Mouse (Mus musculus): ENCODE measurements around the gene Coro7. TPM values are rescaled to one million over a fixed set of nuclear protein-coding genes. Genes with fewer than 3 reads are reported as not detected.
"Not testable (repeated sequence)": the region's sequence is repeated elsewhere in the genome, so short reads cannot be mapped to it uniquely, and the experiment has no call there.

Gene Coro7
- polyA plus RNA-seq, 1 experiment from 2014 or later, result 27.2 TPM

- ATAC-seq (ENCODE audit: low FRiP score), result peak; percentile 89
- under 1% methylated on average over 54 of the region's 54 CpGs for WGBS
- Histone ChIP-seq H3K9ac (peak overlapping the region; percentile 90), H3K36me3 (replicated peaks; ENCODE audit: control insufficient read depth, insufficient read depth) (peaks cover 18% of the 10 kb centered on the region), H3K4me1 (replicated peaks; ENCODE audit: control insufficient read depth, insufficient read depth, low read length) (peaks cover 16% of the 10 kb centered on the region), H3K4me2 (replicated peaks) (peak overlapping the region; percentile 89), H3K27ac (peak overlapping the region; percentile 70), H3K9me3 (ENCODE audit: control insufficient read depth, low read length) (no peaks in the 10 kb centered on the region), H3K4me3 (replicated peaks; ENCODE audit: low read length) (peak overlapping the region; percentile 72), H3K27me3 (ENCODE audit: control insufficient read depth, insufficient read depth, low read length) (no peaks in the 10 kb centered on the region)
- DNase-seq (ENCODE audit: low spot score), result peak; percentile 98
Measured at GRCm38 (mm10) chr16:4683581-4684456, 4.2 kb upstream of the Coro7 start.

- DNase-seq (ENCODE audit: low spot score) (no peak), ATAC-seq (ENCODE audit: low FRiP score) (no peak)
- H3K36me3 ChIP-seq (replicated peaks; ENCODE audit: control insufficient read depth, insufficient read depth), result peaks cover 14% of the 10 kb centered on the region
- H3K4me3 ChIP-seq (replicated peaks; ENCODE audit: low read length), result peak overlapping the region; percentile 72
- 36% methylated on average over 9 of the region's 9 CpGs for WGBS
- no peaks in the 10 kb centered on the region for H3K27me3 ChIP-seq (ENCODE audit: control insufficient read depth, insufficient read depth, low read length)
- H3K9ac ChIP-seq, result peak overlapping the region; percentile 90
- peak overlapping the region; percentile 89 for H3K4me2 ChIP-seq (replicated peaks)
- no peaks in the 10 kb centered on the region for H3K9me3 ChIP-seq (ENCODE audit: control insufficient read depth, low read length)
- H3K4me1 ChIP-seq (replicated peaks; ENCODE audit: control insufficient read depth, insufficient read depth, low read length), result peaks cover 20% of the 10 kb centered on the region
- H3K27ac ChIP-seq, result peak overlapping the region; percentile 70
Measured at GRCm38 (mm10) chr16:4683193-4683580, 3.6 kb upstream of the Coro7 start.

DNA sequence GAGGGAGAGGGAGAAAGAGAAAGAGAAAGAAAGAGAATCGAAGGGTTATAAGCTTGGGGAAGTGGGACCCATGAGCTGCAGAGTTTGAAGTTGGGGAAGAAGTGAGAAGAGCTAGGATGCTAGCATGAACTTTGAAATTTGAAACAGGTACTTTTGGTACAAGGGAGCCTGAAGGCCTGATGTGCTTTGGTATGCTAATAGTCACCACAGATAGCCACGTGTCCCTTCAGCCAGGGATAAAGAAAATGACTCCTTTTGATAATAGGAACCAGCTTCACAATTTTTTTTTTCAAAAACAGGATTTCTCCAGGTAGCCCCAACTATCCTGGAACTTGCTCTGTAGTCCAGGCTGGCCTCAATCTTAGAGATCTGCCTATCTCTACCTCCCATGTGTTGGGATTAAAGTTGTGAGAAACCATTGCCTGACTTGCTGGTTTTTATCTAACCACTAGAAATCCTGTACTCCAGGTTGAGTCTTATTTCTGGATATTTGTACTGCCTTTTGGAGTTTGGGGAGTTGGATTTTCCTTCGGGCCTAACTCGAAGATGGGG, 3.1 kb upstream of the Coro7 start:
- DNase-seq (ENCODE audit: low spot score) (no peak), ATAC-seq (ENCODE audit: low FRiP score) (no peak)
- peaks cover 9% of the 10 kb centered on the region for H3K36me3 ChIP-seq (replicated peaks; ENCODE audit: control insufficient read depth, insufficient read depth)
- H3K4me2 ChIP-seq (replicated peaks), result peak overlapping the region; percentile 89
- no peak overlapping the region for H3K9ac ChIP-seq
- H3K9me3 ChIP-seq (ENCODE audit: control insufficient read depth, low read length), result no peaks in the 10 kb centered on the region
- H3K27me3 ChIP-seq (ENCODE audit: control insufficient read depth, insufficient read depth, low read length), result no peaks in the 10 kb centered on the region
- peak overlapping the region; percentile 72; the same call in 1 of the 2 replicates for H3K4me3 ChIP-seq (replicated peaks; ENCODE audit: low read length)
- H3K27ac ChIP-seq, result no peak overlapping the region
- peaks cover 20% of the 10 kb centered on the region for H3K4me1 ChIP-seq (replicated peaks; ENCODE audit: control insufficient read depth, insufficient read depth, low read length)
- 75% methylated on average over 4 of the region's 4 CpGs for WGBS

GRCm38 (mm10) chr16:4680922-4681455, 1.4 kb upstream of the Coro7 start:
- H3K27me3 ChIP-seq (ENCODE audit: control insufficient read depth, insufficient read depth, low read length); DNase-seq (ENCODE audit: low spot score); H3K4me3 ChIP-seq (replicated peaks; ENCODE audit: low read length); H3K27ac ChIP-seq; H3K9ac ChIP-seq; ATAC-seq (ENCODE audit: low FRiP score); H3K9me3 ChIP-seq (ENCODE audit: control insufficient read depth, low read length); H3K36me3 ChIP-seq (replicated peaks; ENCODE audit: control insufficient read depth, insufficient read depth); H3K4me2 ChIP-seq (replicated peaks): not testable (repeated sequence)
- H3K4me1 ChIP-seq (replicated peaks; ENCODE audit: control insufficient read depth, insufficient read depth, low read length), result peaks cover 20% of the 10 kb centered on the region
- WGBS, result 88% methylated on average over 3 of the region's 3 CpGs

DNA sequence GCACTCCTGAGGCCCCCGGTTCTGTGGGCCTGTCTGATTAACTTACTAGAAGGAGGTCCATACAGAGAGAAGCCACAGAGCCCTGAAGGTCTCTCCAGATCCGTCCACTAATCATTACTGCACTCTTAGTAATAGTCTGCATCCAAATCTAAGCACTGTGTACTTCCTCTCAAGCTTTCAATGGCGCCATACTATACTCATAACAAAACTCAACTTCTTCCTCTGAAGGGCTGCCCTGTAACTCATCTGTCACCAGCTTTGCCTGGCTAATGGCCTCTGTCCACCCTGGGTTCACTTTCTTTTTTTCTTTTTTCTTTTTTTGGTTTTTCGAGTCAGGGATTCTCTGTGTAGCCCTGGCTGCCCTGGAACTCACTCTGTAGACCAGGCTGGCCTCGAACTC, 1.5 kb downstream of the Coro7 start:
- Histone ChIP-seq H3K4me1 (replicated peaks; ENCODE audit: control insufficient read depth, insufficient read depth, low read length) (peaks cover 8% of the 10 kb centered on the region), H3K4me2 (replicated peaks) (peak overlapping the region; percentile 95), H3K27ac (no peak overlapping the region), H3K9ac (no peak overlapping the region), H3K4me3 (replicated peaks; ENCODE audit: low read length) (no peak overlapping the region), H3K27me3 (ENCODE audit: control insufficient read depth, insufficient read depth, low read length) (no peaks in the 10 kb centered on the region), H3K9me3 (ENCODE audit: control insufficient read depth, low read length) (no peaks in the 10 kb centered on the region), H3K36me3 (replicated peaks; ENCODE audit: control insufficient read depth, insufficient read depth) (peaks cover 23% of the 10 kb centered on the region)
- 83% methylated on average over 5 of the region's 5 CpGs for WGBS
- DNase-seq (ENCODE audit: low spot score) (no peak), ATAC-seq (ENCODE audit: low FRiP score) (no peak)

- peaks cover 33% of the 10 kb centered on the region for H3K36me3 ChIP-seq (replicated peaks; ENCODE audit: control insufficient read depth, insufficient read depth)
- no peak for DNase-seq (ENCODE audit: low spot score)
- H3K27me3 ChIP-seq (ENCODE audit: control insufficient read depth, insufficient read depth, low read length), result no peaks in the 10 kb centered on the region
- no peak overlapping the region for H3K27ac ChIP-seq
- 96% methylated on average over 5 of the region's 5 CpGs for WGBS
- H3K4me3 ChIP-seq (replicated peaks; ENCODE audit: low read length), result no peak overlapping the region
- H3K4me2 ChIP-seq (replicated peaks), result no peak overlapping the region
- H3K9me3 ChIP-seq (ENCODE audit: control insufficient read depth, low read length), result no peaks in the 10 kb centered on the region
- peaks cover 8% of the 10 kb centered on the region for H3K4me1 ChIP-seq (replicated peaks; ENCODE audit: control insufficient read depth, insufficient read depth, low read length)
- no peak for ATAC-seq (ENCODE audit: low FRiP score)
- no peak overlapping the region for H3K9ac ChIP-seq
Measured at GRCm38 (mm10) chr16:4676836-4677235, 2.7 kb downstream of the Coro7 start.

GRCm38 (mm10) chr16:4674091-4674490, 5.5 kb downstream of the Coro7 start:
- no peaks in the 10 kb centered on the region for H3K27me3 ChIP-seq (ENCODE audit: control insufficient read depth, insufficient read depth, low read length)
- 84% methylated on average over 4 of the region's 4 CpGs for WGBS
- DNase-seq (ENCODE audit: low spot score), result no peak

DNA sequence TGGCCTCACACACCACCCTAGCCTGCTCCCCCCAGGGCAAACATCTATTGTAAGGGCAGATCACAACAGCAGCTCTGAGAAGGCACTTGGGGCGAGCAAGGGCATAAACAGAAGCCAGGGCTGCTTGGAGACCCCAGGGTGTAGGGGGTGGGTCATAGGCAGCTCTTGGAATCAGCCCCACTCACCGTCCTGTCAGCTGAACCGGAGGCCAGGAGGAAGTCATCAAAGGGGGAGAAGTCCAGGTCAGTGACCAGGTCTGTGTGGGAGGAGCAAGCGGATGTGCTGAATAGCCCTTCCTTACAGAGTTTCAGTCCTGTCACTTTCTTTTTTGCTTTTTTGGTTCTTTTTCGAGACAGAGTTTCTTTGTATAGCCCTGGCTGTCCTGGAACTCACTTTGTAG, 9.3 kb downstream of the Coro7 start:
- DNase-seq (ENCODE audit: low spot score), result no peak
- ATAC-seq (ENCODE audit: low FRiP score), result no peak

More at GRCm38 (mm10) chr16:4674091-4674490, 5.5 kb downstream of the Coro7 start:
- Histone ChIP-seq H3K9ac (no peak overlapping the region), H3K36me3 (replicated peaks; ENCODE audit: control insufficient read depth, insufficient read depth) (peaks cover 47% of the 10 kb centered on the region), H3K27ac (no peak overlapping the region), H3K4me3 (replicated peaks; ENCODE audit: low read length) (no peak overlapping the region), H3K9me3 (ENCODE audit: control insufficient read depth, low read length) (no peaks in the 10 kb centered on the region), H3K4me2 (replicated peaks) (no peak overlapping the region), H3K4me1 (replicated peaks; ENCODE audit: control insufficient read depth, insufficient read depth, low read length) (peaks cover 7% of the 10 kb centered on the region)
- ATAC-seq (ENCODE audit: low FRiP score), result no peak

GRCm38 (mm10) chr16:4667190-4667808, 12.3 kb downstream of the Coro7 start:
- Histone ChIP-seq H3K4me1 (replicated peaks; ENCODE audit: control insufficient read depth, insufficient read depth, low read length) (no peaks in the 10 kb centered on the region), H3K4me2 (replicated peaks) (no peak overlapping the region), H3K36me3 (replicated peaks; ENCODE audit: control insufficient read depth, insufficient read depth) (peaks cover 67% of the 10 kb centered on the region), H3K4me3 (replicated peaks; ENCODE audit: low read length) (no peak overlapping the region), H3K27me3 (ENCODE audit: control insufficient read depth, insufficient read depth, low read length) (no peaks in the 10 kb centered on the region), H3K9ac (no peak overlapping the region), H3K9me3 (ENCODE audit: control insufficient read depth, low read length) (no peaks in the 10 kb centered on the region), H3K27ac (no peak overlapping the region)
- WGBS, result 20% methylated on average over 3 of the region's 3 CpGs
- ATAC-seq (ENCODE audit: low FRiP score) (peak; percentile 64; the same call in 1 of the 2 replicates), DNase-seq (ENCODE audit: low spot score) (peak; percentile 98)

More for the DNA sequence above, 9.3 kb downstream of the Coro7 start:
- H3K27ac ChIP-seq, result no peak overlapping the region
- H3K4me2 ChIP-seq (replicated peaks), result no peak overlapping the region
- no peak overlapping the region for H3K9ac ChIP-seq
- WGBS, result 81% methylated on average over 5 of the region's 5 CpGs
- no peaks in the 10 kb centered on the region for H3K4me1 ChIP-seq (replicated peaks; ENCODE audit: control insufficient read depth, insufficient read depth, low read length)
- H3K9me3 ChIP-seq (ENCODE audit: control insufficient read depth, low read length), result no peaks in the 10 kb centered on the region
- no peak overlapping the region for H3K4me3 ChIP-seq (replicated peaks; ENCODE audit: low read length)
- H3K36me3 ChIP-seq (replicated peaks; ENCODE audit: control insufficient read depth, insufficient read depth), result peaks cover 68% of the 10 kb centered on the region
- H3K27me3 ChIP-seq (ENCODE audit: control insufficient read depth, insufficient read depth, low read length), result no peaks in the 10 kb centered on the region
